Mouse (Mus musculus): ENCODE results near the gene Pdzrn3. TPM values are rescaled to one million over a fixed set of nuclear protein-coding genes. Genes with fewer than 3 reads are reported as not detected.

Gene Pdzrn3
- polyA plus RNA-seq, 1 experiment from 2014 or later = 13.2 TPM

DNA sequence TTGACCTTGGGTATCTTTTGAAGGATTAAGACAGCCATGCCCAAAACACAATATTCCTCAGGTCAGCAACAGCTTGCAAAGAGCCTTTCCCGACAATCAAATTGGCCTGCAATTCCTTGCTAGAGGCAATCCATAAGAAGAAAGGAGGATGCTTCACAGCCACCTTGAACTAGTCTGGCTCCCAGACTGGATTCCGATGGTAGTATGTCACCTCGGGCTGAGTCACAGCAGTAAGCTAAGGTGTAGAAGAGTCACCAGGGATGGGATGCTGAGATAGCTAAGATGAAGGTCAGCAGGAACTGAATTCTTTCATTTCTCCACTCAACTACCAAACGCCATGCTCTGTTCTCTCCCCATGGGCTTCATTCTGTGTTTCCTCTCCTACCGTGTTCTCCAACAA lies 13.8 kb downstream of the Pdzrn3 start:
- H3K4me3 ChIP-seq = no peak overlapping the region
- no peaks in the 10 kb centered on the region for H3K27me3 ChIP-seq (ENCODE audit: insufficient read depth, poor library complexity, severe bottlenecking)
- no peak overlapping the region for H3K27ac ChIP-seq
- no peak for DNase-seq (ENCODE audit: low spot score)
- no peaks in the 10 kb centered on the region for H3K9me3 ChIP-seq
- peaks cover 52% of the 10 kb centered on the region for H3K4me1 ChIP-seq (replicated peaks)
- 85% methylated on average over 5 of the region's 5 CpGs for WGBS
- peaks cover 8% of the 10 kb centered on the region for H3K36me3 ChIP-seq

DNA sequence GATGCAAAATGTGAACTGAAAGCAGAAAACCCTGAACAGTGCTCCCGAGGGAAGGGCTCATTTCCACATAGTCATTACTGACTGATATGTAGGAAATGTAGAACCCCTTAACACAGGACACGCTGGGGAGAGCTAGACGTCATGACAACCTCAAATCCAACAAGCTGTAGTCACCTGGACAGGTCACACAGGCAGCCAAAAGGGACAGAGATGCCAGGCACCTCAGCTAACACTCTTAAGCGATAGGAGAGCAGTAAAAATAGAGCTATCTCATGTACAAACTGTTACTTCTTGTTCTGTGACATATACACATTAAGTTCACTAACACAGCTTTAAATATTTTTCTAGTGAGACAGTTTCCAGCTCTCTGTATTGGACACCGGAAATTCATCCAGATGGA lies 15.0 kb downstream of the Pdzrn3 start:
- WGBS = 79% methylated on average over 5 of the region's 5 CpGs
- H3K4me1 ChIP-seq (replicated peaks) = peaks cover 41% of the 10 kb centered on the region
- no peaks in the 10 kb centered on the region for H3K27me3 ChIP-seq (ENCODE audit: insufficient read depth, poor library complexity, severe bottlenecking)
- DNase-seq (ENCODE audit: low spot score) = no peak
- no peaks in the 10 kb centered on the region for H3K9me3 ChIP-seq
- H3K27ac ChIP-seq = no peak overlapping the region
- H3K4me3 ChIP-seq = no peak overlapping the region
- peaks cover 8% of the 10 kb centered on the region for H3K36me3 ChIP-seq

GRCm38 (mm10) chr6:101362268-101362667 lies 15.4 kb downstream of the Pdzrn3 start:
- H3K36me3 ChIP-seq = peaks cover 8% of the 10 kb centered on the region
- no peaks in the 10 kb centered on the region for H3K9me3 ChIP-seq
- no peak overlapping the region for H3K4me3 ChIP-seq
- H3K4me1 ChIP-seq (replicated peaks) = peaks cover 36% of the 10 kb centered on the region
- no peak for DNase-seq (ENCODE audit: low spot score)
- 62% methylated on average over 4 of the region's 4 CpGs for WGBS
- H3K27ac ChIP-seq = no peak overlapping the region
- no peaks in the 10 kb centered on the region for H3K27me3 ChIP-seq (ENCODE audit: insufficient read depth, poor library complexity, severe bottlenecking)

GRCm38 (mm10) chr6:101360211-101360737 lies 17.4 kb downstream of the Pdzrn3 start:
- H3K9me3 ChIP-seq = no peaks in the 10 kb centered on the region
- peaks cover 29% of the 10 kb centered on the region for H3K4me1 ChIP-seq (replicated peaks)
- no peak overlapping the region for H3K4me3 ChIP-seq
- H3K36me3 ChIP-seq = peaks cover 8% of the 10 kb centered on the region
- no peak overlapping the region for H3K27ac ChIP-seq
- WGBS = 84% methylated on average over 12 of the region's 12 CpGs
- DNase-seq (ENCODE audit: low spot score) = no peak
- H3K27me3 ChIP-seq (ENCODE audit: insufficient read depth, poor library complexity, severe bottlenecking) = no peaks in the 10 kb centered on the region

- no peak overlapping the region for H3K4me3 ChIP-seq
- WGBS = 71% methylated on average over 4 of the region's 4 CpGs
- H3K27ac ChIP-seq = no peak overlapping the region
- peaks cover 8% of the 10 kb centered on the region for H3K36me3 ChIP-seq
- peaks cover 34% of the 10 kb centered on the region for H3K4me1 ChIP-seq (replicated peaks)
- H3K27me3 ChIP-seq (ENCODE audit: insufficient read depth, poor library complexity, severe bottlenecking) = no peaks in the 10 kb centered on the region
- no peak for DNase-seq (ENCODE audit: low spot score)
- H3K9me3 ChIP-seq = no peaks in the 10 kb centered on the region
Observed at GRCm38 (mm10) chr6:101359646-101360045, 18.1 kb downstream of the Pdzrn3 start.

DNA sequence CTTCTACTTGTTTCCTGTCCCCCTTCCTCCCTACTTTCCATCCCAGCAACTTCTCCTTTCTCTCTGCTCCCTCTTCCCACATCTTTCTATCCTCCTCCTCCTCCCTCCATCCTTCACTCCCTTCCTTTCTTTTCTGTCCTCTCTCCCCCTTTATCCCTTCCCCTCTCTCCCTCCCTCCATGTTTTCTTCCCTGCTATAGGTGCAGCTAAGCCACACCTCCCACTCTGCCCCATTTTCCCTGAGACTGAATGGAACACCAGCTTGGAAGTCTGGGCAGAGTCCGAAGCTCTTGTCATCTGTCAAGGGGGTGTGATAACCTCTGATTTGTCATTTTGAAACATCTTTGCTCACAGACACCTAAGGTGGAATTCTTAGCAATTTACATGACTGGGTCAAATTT lies 22.8 kb downstream of the Pdzrn3 start:
- peaks cover 47% of the 10 kb centered on the region for H3K4me1 ChIP-seq (replicated peaks)
- no peak overlapping the region for H3K27ac ChIP-seq
- no peaks in the 10 kb centered on the region for H3K9me3 ChIP-seq

GRCm38 (mm10) chr6:101354230-101354881 lies 23.3 kb downstream of the Pdzrn3 start:
- H3K27me3 ChIP-seq (ENCODE audit: insufficient read depth, poor library complexity, severe bottlenecking) = no peaks in the 10 kb centered on the region
- H3K4me1 ChIP-seq (replicated peaks) = peaks cover 47% of the 10 kb centered on the region
- no peak for DNase-seq (ENCODE audit: low spot score)
- no peaks in the 10 kb centered on the region for H3K9me3 ChIP-seq
- H3K4me3 ChIP-seq = no peak overlapping the region
- 0 out of 2 replicates have a peak overlapping the region, but pooled peaks have one; percentile 5 for H3K27ac ChIP-seq
- H3K36me3 ChIP-seq = no peaks in the 10 kb centered on the region
- WGBS = 58% methylated on average over 8 of the region's 8 CpGs

More for the DNA sequence above, 22.8 kb downstream of the Pdzrn3 start:
- DNase-seq (ENCODE audit: low spot score) = no peak
- Histone ChIP-seq H3K4me3 (no peak overlapping the region), H3K36me3 (no peaks in the 10 kb centered on the region), H3K27me3 (ENCODE audit: insufficient read depth, poor library complexity, severe bottlenecking) (no peaks in the 10 kb centered on the region)
- WGBS = 47% methylated on average over 1 of the region's 1 CpGs

GRCm38 (mm10) chr6:101353701-101354100 lies 24.0 kb downstream of the Pdzrn3 start:
- Histone ChIP-seq H3K4me1 (replicated peaks) (peaks cover 47% of the 10 kb centered on the region), H3K9me3 (no peaks in the 10 kb centered on the region), H3K27me3 (ENCODE audit: insufficient read depth, poor library complexity, severe bottlenecking) (no peaks in the 10 kb centered on the region), H3K27ac (0 out of 2 replicates have a peak overlapping the region, but pooled peaks have one; percentile 5), H3K36me3 (no peaks in the 10 kb centered on the region), H3K4me3 (no peak overlapping the region)
- no peak for DNase-seq (ENCODE audit: low spot score)
- 48% methylated on average over 7 of the region's 7 CpGs for WGBS

GRCm38 (mm10) chr6:101352626-101353025 lies 25.1 kb downstream of the Pdzrn3 start:
- H3K4me3 ChIP-seq = no peak overlapping the region
- H3K27ac ChIP-seq = no peak overlapping the region
- WGBS = 88% methylated on average over 10 of the region's 10 CpGs
- no peaks in the 10 kb centered on the region for H3K27me3 ChIP-seq (ENCODE audit: insufficient read depth, poor library complexity, severe bottlenecking)
- peaks cover 47% of the 10 kb centered on the region for H3K4me1 ChIP-seq (replicated peaks)
- H3K9me3 ChIP-seq = no peaks in the 10 kb centered on the region
- DNase-seq (ENCODE audit: low spot score) = no peak
- H3K36me3 ChIP-seq = no peaks in the 10 kb centered on the region

- Histone ChIP-seq H3K27me3 (ENCODE audit: insufficient read depth, poor library complexity, severe bottlenecking) (no peaks in the 10 kb centered on the region), H3K27ac (no peak overlapping the region), H3K9me3 (no peaks in the 10 kb centered on the region), H3K36me3 (no peaks in the 10 kb centered on the region), H3K4me3 (no peak overlapping the region), H3K4me1 (replicated peaks) (peaks cover 40% of the 10 kb centered on the region)
- no peak for DNase-seq (ENCODE audit: low spot score)
- 89% methylated on average over 1 of the region's 1 CpGs for WGBS
Observed at GRCm38 (mm10) chr6:101351100-101351499, 26.6 kb downstream of the Pdzrn3 start.

DNA sequence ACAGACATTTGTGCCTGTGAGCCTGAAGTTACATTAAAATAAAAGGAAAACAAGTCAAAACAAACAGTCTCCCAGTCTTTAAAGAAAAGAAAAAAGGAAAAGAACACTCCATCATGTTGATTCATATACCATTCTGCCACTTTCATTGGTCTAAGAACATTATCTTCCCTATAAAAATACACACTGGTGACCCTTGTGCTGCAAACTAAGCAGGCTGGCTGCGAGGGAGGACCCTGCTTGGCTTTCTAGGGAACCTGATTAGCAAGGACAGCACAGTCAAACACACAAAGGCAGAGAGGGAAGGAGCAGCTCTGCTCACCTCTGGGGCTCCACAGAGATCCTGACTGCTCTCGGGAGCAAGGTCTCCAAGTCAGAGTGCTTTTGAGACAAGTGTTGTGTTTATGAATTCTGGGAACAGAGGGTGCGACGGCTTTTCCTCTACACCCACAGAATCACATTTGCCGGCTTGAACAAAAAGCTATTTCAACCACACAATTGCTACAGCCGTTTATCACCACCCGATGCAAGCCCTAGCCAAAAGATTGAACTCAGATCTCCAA lies 27.2 kb downstream of the Pdzrn3 start:
- Histone ChIP-seq H3K4me1 (replicated peaks) (peaks cover 35% of the 10 kb centered on the region), H3K4me3 (no peak overlapping the region), H3K36me3 (no peaks in the 10 kb centered on the region), H3K9me3 (no peaks in the 10 kb centered on the region), H3K27ac (no peak overlapping the region; the same call in 1 of the 2 replicates), H3K27me3 (ENCODE audit: insufficient read depth, poor library complexity, severe bottlenecking) (no peaks in the 10 kb centered on the region)
- 50% methylated on average over 7 of the region's 7 CpGs for WGBS
- no peak for DNase-seq (ENCODE audit: low spot score)

DNA sequence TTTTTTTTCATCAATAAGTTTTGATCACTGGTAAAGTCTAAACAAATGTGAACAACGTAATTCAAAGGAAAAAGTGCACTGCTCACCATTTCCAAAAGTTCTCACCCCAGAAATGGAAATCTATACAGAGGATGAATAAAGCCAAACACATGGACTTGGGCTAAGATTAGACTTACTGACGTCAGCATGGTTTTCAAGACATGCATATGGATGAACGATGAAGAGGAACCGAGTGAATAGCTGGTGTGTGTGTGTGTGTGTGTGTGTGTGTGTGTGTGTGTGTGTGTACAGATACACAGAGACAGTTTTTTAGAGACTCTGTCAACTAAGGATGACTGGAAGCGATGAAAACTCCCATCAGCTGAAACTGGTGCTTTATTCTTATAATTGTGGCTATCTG lies 29.2 kb downstream of the Pdzrn3 start:
- H3K4me3 ChIP-seq = no peak overlapping the region
- H3K9me3 ChIP-seq = no peaks in the 10 kb centered on the region
- H3K27ac ChIP-seq = no peak overlapping the region
- 81% methylated on average over 5 of the region's 5 CpGs for WGBS
- H3K4me1 ChIP-seq (replicated peaks) = peaks cover 19% of the 10 kb centered on the region
- no peak for DNase-seq (ENCODE audit: low spot score)
- H3K27me3 ChIP-seq (ENCODE audit: insufficient read depth, poor library complexity, severe bottlenecking) = no peaks in the 10 kb centered on the region
- H3K36me3 ChIP-seq = no peaks in the 10 kb centered on the region

- H3K9me3 ChIP-seq = no peaks in the 10 kb centered on the region
Observed at GRCm38 (mm10) chr6:101340051-101340450, 37.6 kb downstream of the Pdzrn3 start.

More at GRCm38 (mm10) chr6:101340051-101340450, 37.6 kb downstream of the Pdzrn3 start:
- 89% methylated on average over 7 of the region's 7 CpGs for WGBS
- Histone ChIP-seq H3K36me3 (no peaks in the 10 kb centered on the region), H3K27ac (no peak overlapping the region), H3K4me1 (replicated peaks) (no peaks in the 10 kb centered on the region), H3K4me3 (no peak overlapping the region), H3K27me3 (ENCODE audit: insufficient read depth, poor library complexity, severe bottlenecking) (no peaks in the 10 kb centered on the region)
- DNase-seq (ENCODE audit: low spot score) = no peak
